Mouse (Mus musculus) left cerebral cortex, postnatal 14 days (tissue): Measurements from ENCODE around the gene Dnttip1. TPM values are rescaled to one million over a fixed set of nuclear protein-coding genes. Genes with fewer than 3 reads are reported as not detected.

Experiments
- DNase-seq, 2 experiments: peaks; one replicate each; pipeline ENCODE4 v3.0.0; 2021 to 2022; ENCODE audit warnings: low spot score in 2 of 2, mixed read lengths in 1 of 2
- intact Hi-C: fragments of 180-260 bp; cut with DNase I; formaldehyde crosslinking; loops from one replicate; pipeline ENCODE4 v1.15.1; 2025
- total RNA-seq, 2 experiments: library from RNA; stranded (reverse); gene quantifications; 2 replicates each; pipeline ENCODE4 v1.2.3; 2021

Dnttip1 gene
- total RNA-seq, 2 experiments from 2014 or later: 32.8 to 35.6 TPM

DNA sequence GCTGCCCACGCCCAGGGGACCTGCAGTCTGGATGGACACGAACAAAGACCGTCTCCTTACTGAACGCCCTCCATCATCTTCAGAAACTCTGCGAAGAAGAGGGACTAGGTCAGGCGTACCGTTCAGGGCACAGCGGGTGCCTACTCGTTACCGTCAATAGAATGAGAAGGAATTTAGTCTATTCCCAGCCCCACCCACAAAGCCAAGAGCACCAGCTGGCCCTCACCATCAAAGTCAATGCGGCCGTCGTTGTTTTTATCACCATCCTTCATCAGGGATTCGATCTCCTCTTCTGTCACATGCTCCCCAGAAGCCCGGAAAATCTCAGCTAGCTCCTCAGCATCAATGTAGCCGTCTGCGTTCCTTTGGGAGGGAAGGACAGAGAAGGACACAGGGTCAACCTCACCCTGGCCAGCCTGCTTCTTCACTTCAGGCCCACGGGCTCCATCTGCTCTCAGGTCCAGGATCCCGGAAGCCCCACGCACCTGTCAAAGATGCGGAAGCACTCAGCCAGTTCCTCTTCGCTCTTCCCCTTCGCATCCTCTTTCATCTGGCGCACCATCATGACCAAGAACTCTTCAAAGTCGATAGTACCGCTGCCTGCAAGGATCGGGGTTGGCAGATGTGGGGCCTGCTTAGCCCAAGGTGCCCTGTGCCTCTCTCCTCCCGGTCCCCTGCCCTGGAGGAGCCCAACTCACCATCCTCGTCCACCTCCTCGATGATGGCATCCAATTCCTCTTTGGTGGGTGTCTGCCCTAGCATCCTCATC lies 31.6 kb downstream of the Dnttip1 start:
- DNase-seq: no peak
- intact Hi-C loops: no loop called here

GRCm38 (mm10) chr2:164778015-164778287 lies 32.2 kb downstream of the Dnttip1 start:
- DNase-seq: no peak
- intact Hi-C loops: no loop called here

GRCm38 (mm10) chr2:164778809-164779208 lies 33.0 kb downstream of the Dnttip1 start:
- intact Hi-C loops: no loop called here
- no peak for DNase-seq

DNA sequence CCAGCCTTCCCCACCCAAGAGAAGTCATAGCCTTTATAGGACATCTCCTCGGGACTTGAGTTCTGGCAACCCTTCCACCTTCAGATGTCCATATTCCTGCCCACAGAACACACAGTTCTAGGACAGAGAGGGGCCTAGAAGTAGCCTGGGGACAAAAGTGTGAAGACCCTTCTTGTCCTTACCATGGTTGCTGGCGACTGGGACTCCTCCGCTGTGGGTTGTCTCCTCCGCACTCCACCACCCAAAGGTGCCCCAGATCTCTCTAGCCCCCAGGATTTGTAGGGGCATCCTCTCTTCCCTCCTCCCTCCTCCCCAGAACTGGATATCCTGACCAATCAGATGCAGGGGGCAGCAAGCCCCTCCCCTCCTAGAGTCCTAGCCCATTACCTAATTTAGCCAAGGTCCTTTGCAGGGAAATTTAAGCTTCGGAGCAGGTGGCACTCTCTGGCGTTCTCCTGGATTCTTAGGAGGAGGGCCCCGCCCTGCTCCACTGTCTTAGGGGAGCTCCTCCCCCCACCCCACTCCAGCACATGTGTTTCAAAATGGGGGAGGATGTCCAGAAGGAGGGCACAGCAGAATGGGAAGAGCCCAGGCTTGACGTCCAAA lies 33.8 kb downstream of the Dnttip1 start, which contains the start of gene Tnnc2:
Tnnc2 (minus strand) TSS at position 487 of the 606 bp plus-strand sequence.
- DNase-seq: no peak
- intact Hi-C loops: no loop called here

DNA sequence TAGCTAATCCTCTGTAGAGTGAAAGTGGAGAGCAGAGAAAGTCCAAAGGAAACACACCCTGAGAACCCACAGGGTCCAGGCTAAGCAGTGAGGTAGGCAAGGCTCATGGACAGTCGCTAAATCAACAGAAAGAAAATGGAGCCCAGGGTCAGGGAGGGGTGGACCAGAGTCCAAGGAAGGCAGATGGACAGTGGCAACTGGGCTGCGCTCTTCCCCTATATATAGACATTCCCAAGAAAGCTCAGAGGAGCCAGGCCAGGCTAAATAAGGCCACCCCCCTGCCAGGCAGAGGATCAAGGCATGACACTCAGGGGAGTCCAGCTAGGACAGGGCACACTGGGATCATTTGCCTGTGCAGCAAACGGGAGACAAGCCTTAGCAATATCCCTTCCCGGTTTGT lies 36.1 kb downstream of the Dnttip1 start:
- no peak for DNase-seq
- intact Hi-C loops: no loop called here

DNA sequence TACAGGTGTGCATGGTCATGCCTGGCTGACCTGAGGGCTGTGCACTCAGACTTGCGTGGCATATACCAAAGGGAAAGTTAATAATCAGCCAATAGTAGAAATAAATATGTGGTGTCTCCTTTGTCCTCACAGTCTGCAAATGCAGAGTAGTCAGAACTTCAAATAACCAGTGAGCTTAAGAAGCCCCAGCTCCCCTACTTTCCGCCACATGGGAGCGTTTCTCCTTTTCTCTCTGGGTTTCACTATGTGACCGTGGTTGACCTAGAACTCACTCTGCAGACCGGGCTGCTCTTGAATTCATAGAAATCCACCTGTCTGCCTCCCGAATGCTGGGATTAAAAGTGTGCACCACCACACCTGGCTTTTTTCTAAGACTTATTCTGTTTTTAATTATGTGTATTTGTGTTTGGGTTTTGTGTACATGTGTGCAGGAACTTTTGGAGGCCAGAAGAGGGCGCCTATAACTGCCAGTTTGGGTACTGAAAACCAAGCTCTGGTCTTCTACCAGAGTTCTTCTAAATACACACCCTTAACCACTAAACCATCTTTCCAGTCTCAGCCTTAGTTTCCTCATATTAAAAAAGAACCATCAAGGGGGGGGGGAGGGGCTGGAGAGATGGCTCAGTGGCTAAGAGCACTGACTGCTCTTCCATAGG lies 38.3 kb downstream of the Dnttip1 start:
- intact Hi-C loops: no loop called here
- no peak for DNase-seq

DNA sequence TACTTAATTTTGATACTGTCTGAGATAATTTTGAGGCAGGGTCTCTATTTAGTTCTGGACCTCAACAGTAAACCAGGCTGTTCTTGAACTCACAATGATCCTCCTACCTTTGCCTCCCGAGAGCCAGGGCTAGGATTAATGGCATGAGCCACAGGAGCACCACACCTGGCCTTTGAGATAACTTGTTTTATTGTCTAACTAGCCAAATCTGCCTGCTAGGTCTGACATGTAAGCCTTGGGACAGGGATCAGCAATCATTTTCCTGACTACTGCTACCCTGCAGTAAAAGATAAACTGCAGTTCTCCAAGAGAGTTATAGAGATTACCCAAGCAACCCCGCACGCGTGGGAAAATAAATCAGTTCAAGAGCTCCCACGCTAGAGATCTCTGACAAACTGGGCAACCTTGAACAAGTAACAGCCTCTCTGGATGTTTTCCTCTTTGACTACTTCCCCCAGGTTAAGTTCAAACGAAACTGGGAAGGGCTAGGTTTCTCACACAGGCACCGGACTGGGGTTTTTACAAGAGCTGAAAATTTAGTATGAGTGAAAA lies 39.2 kb downstream of the Dnttip1 start:
- intact Hi-C loops: no loop called here
- no peak for DNase-seq

GRCm38 (mm10) chr2:164785481-164786387 lies 40.0 kb downstream of the Dnttip1 start, which contains the start of gene Snx21:
Gene Snx21, plus strand, starts transcription at chr2:164785823.
- intact Hi-C loops: no loop called here
- DNase-seq: peak; percentile 75 to 82

DNA sequence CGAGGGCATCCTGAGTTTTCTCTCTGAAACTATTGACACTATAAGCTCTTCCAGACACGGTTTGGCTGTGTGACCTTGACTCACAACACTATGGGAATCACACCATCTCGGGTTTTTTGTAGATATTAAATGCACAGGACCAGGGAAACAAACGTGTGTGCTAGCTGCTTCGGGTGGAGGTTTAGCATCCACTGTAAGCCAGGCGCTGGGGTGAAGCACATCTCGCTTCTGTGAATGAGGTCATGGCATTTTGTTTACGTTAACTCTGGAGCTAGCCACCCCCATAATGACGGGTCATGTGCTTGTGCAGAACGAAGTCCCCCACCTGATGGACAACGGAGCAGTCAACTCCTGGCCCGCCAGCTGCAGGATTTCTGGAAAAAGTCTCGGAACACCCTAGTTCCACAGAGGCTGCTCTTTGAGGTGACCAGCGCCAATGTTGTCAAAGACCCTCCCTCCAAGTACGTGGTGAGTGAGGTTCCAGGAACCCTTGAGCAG lies 40.7 kb downstream of the Dnttip1 start:
- intact Hi-C loops: no loop called here
- no peak for DNase-seq

DNA sequence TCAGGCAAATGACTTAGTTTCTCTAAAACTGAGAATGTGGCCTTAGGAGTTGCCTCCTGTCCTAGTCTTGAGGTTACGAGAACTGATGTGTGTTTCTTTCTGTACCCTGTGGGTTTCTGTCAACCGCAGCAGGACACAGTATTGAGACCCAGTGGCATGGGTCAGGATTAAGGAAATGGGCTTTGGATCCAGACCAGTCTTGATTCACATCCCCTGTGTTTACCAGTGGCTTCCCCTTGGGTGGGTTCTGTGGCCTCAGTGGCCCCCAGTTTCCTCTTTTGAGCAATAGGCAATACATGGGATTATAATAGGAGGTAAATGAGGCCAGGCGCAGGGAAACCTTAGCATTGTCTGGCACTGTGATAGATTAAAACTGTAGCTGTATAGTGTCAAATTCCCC lies 41.2 kb downstream of the Dnttip1 start:
- DNase-seq: no peak
- intact Hi-C loops: no loop called here

DNA sequence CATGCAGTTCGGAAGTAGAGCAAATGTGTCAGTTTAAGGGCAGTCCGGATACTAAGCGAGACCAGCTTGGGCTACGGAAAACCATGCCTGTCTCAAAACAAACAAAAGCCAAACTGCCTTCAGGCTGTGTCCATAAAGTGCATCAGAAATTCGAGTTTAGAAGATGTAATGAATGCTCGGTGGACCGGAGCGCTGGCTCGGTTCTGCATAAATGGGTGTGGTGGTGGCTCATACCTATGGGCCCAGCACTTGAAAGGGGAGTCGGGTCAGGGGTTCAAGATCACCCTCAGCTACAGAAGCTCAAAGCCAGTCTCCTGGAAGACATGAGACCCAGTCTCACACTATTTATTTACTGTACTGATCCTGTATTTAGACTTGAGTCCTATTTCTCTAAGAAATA lies 42.0 kb downstream of the Dnttip1 start:
- intact Hi-C loops: no loop called here
- DNase-seq: no peak

GRCm38 (mm10) chr2:164788411-164788810 lies 42.6 kb downstream of the Dnttip1 start:
- intact Hi-C loops: no loop called here
- no peak for DNase-seq

GRCm38 (mm10) chr2:164790451-164790850 lies 44.7 kb downstream of the Dnttip1 start:
- DNase-seq: no peak
- intact Hi-C loops: no loop called here

DNA sequence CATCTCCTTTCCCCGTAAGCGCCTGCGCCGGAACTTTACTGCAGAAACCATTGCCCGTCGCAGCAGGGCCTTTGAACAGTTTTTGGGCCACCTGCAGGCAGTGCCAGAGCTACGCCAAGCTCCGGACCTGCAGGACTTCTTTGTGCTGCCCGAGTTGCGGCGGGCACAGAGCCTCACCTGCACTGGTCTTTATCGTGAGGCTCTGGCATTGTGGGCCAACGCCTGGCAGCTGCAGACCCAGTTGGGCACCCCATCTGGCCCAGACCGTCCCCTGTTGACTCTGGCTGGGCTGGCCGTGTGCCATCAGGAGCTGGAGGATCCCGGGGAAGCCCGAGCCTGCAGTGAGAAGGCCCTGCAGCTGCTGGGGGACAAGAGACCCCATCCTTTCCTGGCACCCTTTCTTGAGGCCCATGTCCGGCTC lies 46.1 kb downstream of the Dnttip1 start:
- no peak for DNase-seq
- intact Hi-C loops: no loop called here

- intact Hi-C loops: no loop called here
These were observed 46.8 kb downstream of the Dnttip1 start for GRCm38 (mm10) chr2:164792400-164793190.

GRCm38 (mm10) chr2:164793236-164793635 lies 47.5 kb downstream of the Dnttip1 start:
- peak; percentile 61 for DNase-seq
- intact Hi-C loops: no loop called here

More at GRCm38 (mm10) chr2:164792400-164793190, 46.8 kb downstream of the Dnttip1 start:
- no peak for DNase-seq

DNA sequence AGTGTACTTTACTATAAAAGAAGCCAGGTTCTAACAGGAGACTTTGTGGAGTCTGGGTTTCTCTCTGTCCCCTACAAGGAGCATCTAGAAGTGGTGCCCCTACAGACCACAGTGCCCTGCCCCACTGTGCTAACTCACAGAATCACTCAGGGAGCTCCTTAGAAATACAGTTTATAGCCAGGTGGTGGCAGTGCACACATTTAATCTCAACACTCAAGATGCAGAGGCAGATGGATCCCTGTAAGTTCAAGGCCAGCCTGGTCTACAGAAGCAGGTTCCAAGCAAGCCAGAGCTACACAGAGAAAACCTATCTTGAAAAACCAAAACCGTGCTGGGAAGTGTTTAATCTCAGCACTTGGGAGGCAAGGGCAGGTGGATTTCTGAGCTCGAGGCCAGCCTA lies 48.0 kb downstream of the Dnttip1 start:
- peak; percentile 16 to 46 for DNase-seq
- intact Hi-C loops: no loop called here

DNA sequence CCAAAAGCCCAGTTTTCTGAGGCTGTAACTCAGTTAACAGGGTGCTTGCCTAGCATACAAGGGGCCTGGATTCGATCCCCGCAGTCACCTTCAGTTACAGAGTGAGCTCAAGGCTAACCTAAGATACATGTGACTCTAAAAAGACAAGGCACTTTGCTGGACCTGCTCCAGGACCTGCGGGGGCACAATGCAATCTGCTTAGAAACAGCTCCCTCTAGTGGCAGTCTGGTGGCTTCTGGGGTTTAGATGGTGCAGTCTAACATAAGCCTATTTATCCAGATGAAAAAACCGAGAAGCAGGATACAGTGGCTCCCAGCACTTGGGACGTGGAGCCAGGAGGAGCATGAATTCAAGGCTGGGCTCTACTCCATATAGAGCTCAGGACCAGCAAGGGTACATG lies 48.5 kb downstream of the Dnttip1 start:
- intact Hi-C loops: no loop called here

More for the DNA sequence above, 48.5 kb downstream of the Dnttip1 start:
- DNase-seq: peak; percentile 87 to 94
